Mouse (Mus musculus) stomach, postnatal 0 days (tissue): ENCODE data around the gene Brd7. TPM values are rescaled to one million over a fixed set of nuclear protein-coding genes. Genes with fewer than 3 reads are reported as not detected.

Experiments
- ATAC-seq: fragments of 200-750 bp; cut with Nextera tagmentation; 2 replicates; pipeline ENCODE4 v1.8.0; 2017; ENCODE audit not compliant: low FRiP score, low TSS enrichment
- DNase-seq: peaks from one replicate; pipeline ENCODE4 v3.0.0-alpha.2; 2016; ENCODE audit warnings: low spot score
- H3K27ac ChIP-seq: fragments of 300-500 bp; sonication (generic); replicated peaks from 2 replicates; pipeline ENCODE4 v1.5.1; 2014; ENCODE audit warnings: mild to moderate bottlenecking, control low read depth
- H3K27me3 ChIP-seq: fragments of 300-500 bp; sonication (generic); 2 replicates; pipeline ENCODE4 v1.6.1; 2014; ENCODE audit warnings: low read length; ENCODE audit not compliant: control insufficient read depth, insufficient read depth
- H3K36me3 ChIP-seq: fragments of 300-500 bp; sonication (generic); 2 replicates; pipeline ENCODE4 v1.6.1; 2014; ENCODE audit warnings: low read length, mixed read lengths; ENCODE audit not compliant: control insufficient read depth, insufficient read depth
- H3K4me1 ChIP-seq: fragments of 300-500 bp; sonication (generic); replicated peaks from 2 replicates; pipeline ENCODE4 v1.6.1; 2014; ENCODE audit warnings: antibody characterized with exemption; ENCODE audit not compliant: control insufficient read depth, insufficient read depth
- H3K4me2 ChIP-seq: fragments of 300-500 bp; sonication (generic); replicated peaks from 2 replicates; pipeline ENCODE4 v1.6.1; 2014; ENCODE audit warnings: low read depth, mild to moderate bottlenecking, control low read depth, moderate library complexity
- H3K4me3 ChIP-seq: fragments of 300-500 bp; sonication (generic); 2 replicates; pipeline ENCODE4 v1.5.1; 2014; ENCODE audit warnings: low read depth, low read length, control low read depth
- H3K9ac ChIP-seq: fragments of 300-500 bp; sonication (generic); 2 replicates; pipeline ENCODE4 v1.6.1; 2014; ENCODE audit warnings: mild to moderate bottlenecking, low read length, control low read depth, mixed read lengths
- H3K9me3 ChIP-seq: fragments of 300-500 bp; sonication (generic); 2 replicates; pipeline ENCODE4 v1.6.1; 2016; ENCODE audit warnings: low read length; ENCODE audit not compliant: control insufficient read depth
- CTCF ChIP-seq: IDR thresholded peaks from 2 replicates; pipeline ENCODE4 v1.5.1; 2016; ENCODE audit warnings: antibody characterized with exemption, low read depth, mild to moderate bottlenecking, moderate library complexity
- EP300 ChIP-seq: optimal IDR thresholded peaks from 2 replicates; pipeline ENCODE3; 2016; ENCODE audit warnings: antibody characterized with exemption
- WGBS: fragments of 180-500 bp; shearing (Covaris S2); extraction: QIAGEN DNeasy Blood & Tissue Kit; methylation state at CpG from one replicate; pipeline ENCODE4 v1.1.7; 2014; 5-methylcytosine and 5-hydroxymethylcytosine counted together
- polyA plus RNA-seq: library from polyadenylated mRNA; unstranded; fragments of >200 nt; fragmentation: Nextera tagmentation; extraction: Ambion mirVana; gene quantifications from 2 replicates; pipeline ENCODE4 v1.2.1, GENCODE M21; 2015

Brd7 gene
- polyA plus RNA-seq, 1 experiment from 2014 or later, result 42.5 TPM

GRCm38 (mm10) chr8:88283243-88284115 is 78.5 kb downstream of the Brd7 start:
- no peaks in the 10 kb centered on the region for H3K27me3 ChIP-seq
- no peak overlapping the region for H3K27ac ChIP-seq
- WGBS, result 83% methylated on average over 13 of the region's 13 CpGs
- no peak overlapping the region for H3K4me2 ChIP-seq
- H3K4me1 ChIP-seq, result no peaks in the 10 kb centered on the region; the same call in 1 of the 2 replicates
- no peak overlapping the region for H3K9ac ChIP-seq
- no peak overlapping the region for H3K4me3 ChIP-seq
- no peak for ATAC-seq
- DNase-seq, result no peak
- no peaks in the 10 kb centered on the region for H3K9me3 ChIP-seq
- H3K36me3 ChIP-seq, result no peaks in the 10 kb centered on the region
- TF ChIP-seq CTCF, result no peak
- TF ChIP-seq EP300, result no peak

- 25% methylated on average over 8 of the region's 8 CpGs for WGBS
- no peak overlapping the region for H3K9ac ChIP-seq
- H3K27ac ChIP-seq, result no peak overlapping the region
- H3K36me3 ChIP-seq, result no peaks in the 10 kb centered on the region
- no peak overlapping the region for H3K4me3 ChIP-seq
- TF ChIP-seq CTCF (no peak), EP300 (no peak)
- DNase-seq (no peak), ATAC-seq (peak; percentile 32; the same call in 1 of the 2 replicates)
- H3K9me3 ChIP-seq, result no peaks in the 10 kb centered on the region
- no peaks in the 10 kb centered on the region; the same call in 1 of the 2 replicates for H3K4me1 ChIP-seq
- H3K4me2 ChIP-seq, result no peak overlapping the region
- H3K27me3 ChIP-seq, result no peaks in the 10 kb centered on the region
Observed at GRCm38 (mm10) chr8:88282684-88283083, 79.3 kb downstream of the Brd7 start.

Other genes starting within 250 kb of the Brd7 start
- 28.8 and 31.8 TPM in 2 replicates for gene Cnep1r1, start 243.4 kb downstream of the Brd7 start, polyA plus RNA-seq
- gene Heatr3, start 224.3 kb downstream of the Brd7 start, polyA plus RNA-seq, result 17.8 and 18.8 TPM in 2 replicates
- 3.4 and 3.6 TPM in 2 replicates for gene Tent4b, start 163.0 kb downstream of the Brd7 start, polyA plus RNA-seq
- gene Adcy7, start 89.8 kb downstream of the Brd7 start, polyA plus RNA-seq, result 5.2 and 5.7 TPM in 2 replicates
- gene Nkd1, start 159.2 kb upstream of the Brd7 start, polyA plus RNA-seq, result 57.4 and 58.8 TPM in 2 replicates